Mouse (Mus musculus) megakaryocyte, embryonic 14.5 days (primary cell): ENCODE data around the gene Nudt3.

Experiments used
- FLI1 ChIP-seq: IDR thresholded peaks from 2 replicates; pipeline ENCODE4 v1.6.1; 2012; ENCODE audit warnings: low read length, inconsistent platforms, mixed read lengths
- GATA1 ChIP-seq: IDR thresholded peaks from 3 replicates; pipeline ENCODE4 v1.6.1; 2012; ENCODE audit warnings: mixed read lengths, low read length, inconsistent platforms, borderline replicate concordance

GRCm38 (mm10) chr17:27650586-27650985, 27.3 kb upstream of the Nudt3 start:
- no peak for TF ChIP-seq GATA1
- no peak for TF ChIP-seq FLI1
